In genomic region chr13:41238805-41239130, GRCm38 (mm10) we compare ENCODE assay signal across 9 mouse cellular contexts. TPM values are rescaled to one million over a fixed set of nuclear protein-coding genes. Genes with fewer than 3 reads are reported as not detected.
A peak's percentile ranks its signal among the peaks of the same experiment; 100 is the strongest.
DNase-seq lines count a peak whose midpoint lies in the region; ATAC-seq and TF ChIP-seq lines count a peak whose summit lies in the region.
"Had no signal": no experiment of that assay in that cellular context is flagged by ENCODE, and none has a peak within 500 bp of the region (broad histone marks: within the 10 kb centered on the region; RNA-seq: fewer than 3 reads in every experiment).

No protein-coding gene starts in this region.

- ATAC-seq in lung, embryonic 14.5 days (ENCODE audit: insufficient read depth) = no peak
- ATAC-seq in midbrain, embryonic 16.5 days = peak; percentile 72

- no peaks in the 10 kb centered on the region for H3K4me1 ChIP-seq in lung, embryonic 14.5 days (ENCODE audit: insufficient read depth)
- no peaks in the 10 kb centered on the region for H3K4me1 ChIP-seq in midbrain, embryonic 16.5 days (ENCODE audit: control insufficient read depth, insufficient read depth, low read length)

- H3K4me3 ChIP-seq in lung, embryonic 14.5 days (ENCODE audit: low read depth, low read length) = no peak overlapping the region
- no peak overlapping the region for H3K4me3 ChIP-seq in midbrain, embryonic 16.5 days (ENCODE audit: low read depth, low read length)

- 3% methylated on average over 5 of the region's 5 CpGs for WGBS in lung, embryonic 14.5 days
- WGBS in midbrain, embryonic 16.5 days = 8% methylated on average over 5 of the region's 5 CpGs

- DNase-seq in gastrocnemius, adult 18-20 months (ENCODE audit: low spot score) = peak; percentile 34
- no peak for DNase-seq in gastrocnemius, postnatal 25 days
- peak; percentile 84 for DNase-seq in lung, embryonic 14.5 days
- DNase-seq in lung, adult 18-20 months = no peak
- DNase-seq in c-Kit-positive CD71-negative TER-119-negative erythroid progenitor cells, embryonic 14.5 days (ENCODE audit: low read depth) = peak; percentile 53
- no peak for DNase-seq in ovary, adult 18-20 months (ENCODE audit: low spot score)
- DNase-seq in left cerebral cortex, adult 8-10 months (ENCODE audit: low spot score in 2 of 2) = no peak

- no peak overlapping the region for H3K4me2 ChIP-seq in lung, embryonic 14.5 days
- no peak overlapping the region for H3K4me2 ChIP-seq in midbrain, embryonic 16.5 days (ENCODE audit: low read length)

- H3K9ac ChIP-seq in lung, embryonic 14.5 days = no peak overlapping the region
- no peak overlapping the region for H3K9ac ChIP-seq in midbrain, embryonic 16.5 days (ENCODE audit: low read depth, low read length)

- H3K36me3 ChIP-seq in lung, embryonic 14.5 days (ENCODE audit: insufficient read depth) = no peaks in the 10 kb centered on the region
- H3K36me3 ChIP-seq in midbrain, embryonic 16.5 days (ENCODE audit: control insufficient read depth, insufficient read depth, low read length) = no peaks in the 10 kb centered on the region

- peak; percentile 83 for TF ChIP-seq CTCF in lung, embryonic 14.5 days (IDR thresholded peaks at IDR 0.05; ENCODE audit: low read depth)

- H3K9me3 ChIP-seq in lung, embryonic 14.5 days (ENCODE audit: low read depth, low read length) = no peaks in the 10 kb centered on the region
- no peaks in the 10 kb centered on the region for H3K9me3 ChIP-seq in midbrain, embryonic 16.5 days (replicated peaks; ENCODE audit: control insufficient read depth, low read length, poor library complexity, severe bottlenecking)

- no peaks in the 10 kb centered on the region for H3K27me3 ChIP-seq in lung, embryonic 14.5 days (ENCODE audit: insufficient read depth, low read length)
- no peaks in the 10 kb centered on the region for H3K27me3 ChIP-seq in midbrain, embryonic 16.5 days (ENCODE audit: control insufficient read depth, insufficient read depth, low read depth, low read length)

- H3K27ac ChIP-seq in lung, embryonic 14.5 days (ENCODE audit: low read depth) = no peak overlapping the region
- no peak overlapping the region for H3K27ac ChIP-seq in midbrain, embryonic 16.5 days (ENCODE audit: low read length)

RNA-seq across cellular contexts. Expression of gene Smim13, which starts 10.9 kb away (rescaled TPM):
- total RNA-seq in gastrocnemius, adult 18-20 months (2021) = 10 to 100 TPM; 37.3 to 37.5 TPM
- total RNA-seq in gastrocnemius, postnatal 25 days (2021) = 10 to 100 TPM; 34.8 to 37.1 TPM
- polyA plus RNA-seq in lung, embryonic 14.5 days (2014; fragmentation: Nextera tagmentation; extraction: Ambion mirVana) = 11.9 and 12.0 TPM in 2 replicates
- 25.9 and 27.2 TPM in 2 replicates for polyA plus RNA-seq in midbrain, embryonic 16.5 days (2015; fragmentation: Nextera tagmentation; extraction: Ambion mirVana)
- total RNA-seq in left cerebral cortex, adult 8-10 months (2022) = 100 to 1,000 TPM; 147 to 172 (median 158) TPM

RNA-seq across cellular contexts. Expression of gene Elovl2, which starts 18.6 kb away (rescaled TPM):
- total RNA-seq in gastrocnemius, adult 18-20 months (2021) = under 1 TPM; 0.05 to 0.12 TPM
- total RNA-seq in gastrocnemius, postnatal 25 days (2021) = not detected
- 4.4 and 5.4 TPM in 2 replicates for polyA plus RNA-seq in lung, embryonic 14.5 days (2014; fragmentation: Nextera tagmentation; extraction: Ambion mirVana)
- polyA plus RNA-seq in midbrain, embryonic 16.5 days (2015; fragmentation: Nextera tagmentation; extraction: Ambion mirVana) = 40.9 and 42.3 TPM in 2 replicates
- 10 to 100 TPM; 11.7 to 15.7 (median 14.4) TPM for total RNA-seq in left cerebral cortex, adult 8-10 months (2022)

RNA-seq across cellular contexts. Expression of gene Gm17364, which starts 35.0 kb away (rescaled TPM):
- total RNA-seq in gastrocnemius, adult 18-20 months (2021) = not detected
- not detected for total RNA-seq in gastrocnemius, postnatal 25 days (2021)
- polyA plus RNA-seq in lung, embryonic 14.5 days (2014; fragmentation: Nextera tagmentation; extraction: Ambion mirVana) = not detected in 2 replicates
- polyA plus RNA-seq in midbrain, embryonic 16.5 days (2015; fragmentation: Nextera tagmentation; extraction: Ambion mirVana) = not detected in 2 replicates
- not detected for total RNA-seq in left cerebral cortex, adult 8-10 months (2022)
- total RNA-seq: layer of hippocampus, adult 18-20 months had no signal

Comparison
In these comparisons a context has a peak if more than half of its experiments do, and no peak if none do; other contexts are left out.
1. DNase-seq: peak in gastrocnemius, adult 18-20 months (single experiment), lung, embryonic 14.5 days (single experiment) and c-Kit-positive CD71-negative TER-119-negative erythroid progenitor cells, embryonic 14.5 days (single experiment); none in gastrocnemius, postnatal 25 days (single experiment), lung, adult 18-20 months (0 of 2), ovary, adult 18-20 months (single experiment) and left cerebral cortex, adult 8-10 months (0 of 2).
2. RNA of gene Elovl2, which starts 18.6 kb away (total RNA-seq): 11.7 to 15.7 TPM in left cerebral cortex, adult 8-10 months; 0.05 to 0.12 TPM in gastrocnemius, adult 18-20 months and not detected in gastrocnemius, postnatal 25 days; every median in the first group is over 10 times any median in the second.